Mouse (Mus musculus): ENCODE data around the gene Lss. TPM values are rescaled to one million over a fixed set of nuclear protein-coding genes. Genes with fewer than 3 reads are reported as not detected.
A peak's percentile ranks its signal among the peaks of the same experiment; 100 is the strongest.

Lss gene
- polyA plus RNA-seq, 1 experiment from 2014 or later, result 5.3 TPM

- no peaks in the 10 kb centered on the region for H3K9me3 ChIP-seq (ENCODE audit: control insufficient read depth, low read length)
Measured at GRCm38 (mm10) chr10:76561972-76562371, 30.6 kb downstream of the Lss start, which contains the start of gene Spatc1l. Gene Spatc1l, plus strand, starts transcription at chr10:76562272.

GRCm38 (mm10) chr10:76569996-76570685 is 38.8 kb downstream of the Lss start:
- Histone ChIP-seq H3K36me3 (ENCODE audit: control insufficient read depth, insufficient read depth, low read length) (no peaks in the 10 kb centered on the region), H3K27me3 (ENCODE audit: control insufficient read depth, insufficient read depth, low read length) (no peaks in the 10 kb centered on the region), H3K4me1 (ENCODE audit: control insufficient read depth in 2 of 2, insufficient read depth in 2 of 2, low read length in 2 of 2) (peaks cover 0 to 2% of the 10 kb centered on the region in 2 experiments; a peak in 1 of 4 replicates), H3K27ac (replicated peaks in 1 of 2; ENCODE audit: control insufficient read depth in 1 of 2, insufficient read depth in 1 of 2, low read depth in 2 of 2, low read length in 2 of 2) (no peak overlapping the region), H3K4me2 (ENCODE audit: low read length) (no peak overlapping the region), H3K9me3 (ENCODE audit: control insufficient read depth, low read length) (no peaks in the 10 kb centered on the region), H3K9ac (ENCODE audit: low read length) (no peak overlapping the region), H3K4me3 (ENCODE audit: control insufficient read depth in 1 of 2, insufficient read depth in 1 of 2, low read depth in 1 of 2, low read length in 2 of 2) (no peak overlapping the region)
- no peak for ATAC-seq (ENCODE audit: insufficient number of reproducible peaks, insufficient read depth, low FRiP score, low read depth)
- WGBS, result 94% methylated on average over 22 of the region's 22 CpGs

More at GRCm38 (mm10) chr10:76561972-76562371, 30.6 kb downstream of the Lss start, which contains the start of gene Spatc1l:
- no peaks in the 10 kb centered on the region for H3K4me1 ChIP-seq (ENCODE audit: control insufficient read depth in 2 of 2, insufficient read depth in 2 of 2, low read length in 2 of 2)
- H3K9ac ChIP-seq (ENCODE audit: low read length), result no peak within 1 kb of the TSS
- H3K36me3 ChIP-seq (ENCODE audit: control insufficient read depth, insufficient read depth, low read length), result no peaks in the 10 kb centered on the region
- no peak within 1 kb of the TSS for H3K4me2 ChIP-seq (ENCODE audit: low read length)
- H3K4me3 ChIP-seq (ENCODE audit: control insufficient read depth in 1 of 2, insufficient read depth in 1 of 2, low read depth in 1 of 2, low read length in 2 of 2), result no peak within 1 kb of the TSS
- H3K27me3 ChIP-seq (ENCODE audit: control insufficient read depth, insufficient read depth, low read length), result no peaks in the 10 kb centered on the region
- ATAC-seq (ENCODE audit: insufficient number of reproducible peaks, insufficient read depth, low FRiP score, low read depth), result no peak
- WGBS, result 81% methylated on average over 10 of the region's 10 CpGs
- no peak within 1 kb of the TSS for H3K27ac ChIP-seq (replicated peaks in 1 of 2; ENCODE audit: control insufficient read depth in 1 of 2, insufficient read depth in 1 of 2, low read depth in 2 of 2, low read length in 2 of 2)

- Histone ChIP-seq H3K9ac (ENCODE audit: low read length) (no peak overlapping the region), H3K4me3 (ENCODE audit: control insufficient read depth in 1 of 2, insufficient read depth in 1 of 2, low read depth in 1 of 2, low read length in 2 of 2) (no peak overlapping the region), H3K4me1 (ENCODE audit: control insufficient read depth in 2 of 2, insufficient read depth in 2 of 2, low read length in 2 of 2) (peaks cover 0 to 2% of the 10 kb centered on the region in 2 experiments; a peak in 1 of 4 replicates), H3K4me2 (ENCODE audit: low read length) (no peak overlapping the region), H3K27ac (replicated peaks in 1 of 2; ENCODE audit: control insufficient read depth in 1 of 2, insufficient read depth in 1 of 2, low read depth in 2 of 2, low read length in 2 of 2) (no peak overlapping the region), H3K9me3 (ENCODE audit: control insufficient read depth, low read length) (no peaks in the 10 kb centered on the region), H3K36me3 (ENCODE audit: control insufficient read depth, insufficient read depth, low read length) (no peaks in the 10 kb centered on the region), H3K27me3 (ENCODE audit: control insufficient read depth, insufficient read depth, low read length) (no peaks in the 10 kb centered on the region)
- 55% methylated on average over 2 of the region's 2 CpGs for WGBS
- no peak for ATAC-seq (ENCODE audit: insufficient number of reproducible peaks, insufficient read depth, low FRiP score, low read depth)
Measured at GRCm38 (mm10) chr10:76571070-76571469, 39.7 kb downstream of the Lss start.

- no peak for ATAC-seq (ENCODE audit: insufficient number of reproducible peaks, insufficient read depth, low FRiP score, low read depth)
- H3K4me3 ChIP-seq (ENCODE audit: control insufficient read depth in 1 of 2, insufficient read depth in 1 of 2, low read depth in 1 of 2, low read length in 2 of 2), result no peak overlapping the region
- WGBS, result 78% methylated on average over 3 of the region's 3 CpGs
- H3K4me2 ChIP-seq (ENCODE audit: low read length), result no peak overlapping the region
- H3K4me1 ChIP-seq (ENCODE audit: control insufficient read depth in 2 of 2, insufficient read depth in 2 of 2, low read length in 2 of 2), result peaks cover 0 to 2% of the 10 kb centered on the region in 2 experiments; a peak in 1 of 4 replicates
- H3K9ac ChIP-seq (ENCODE audit: low read length), result no peak overlapping the region
- no peaks in the 10 kb centered on the region for H3K36me3 ChIP-seq (ENCODE audit: control insufficient read depth, insufficient read depth, low read length)
- no peaks in the 10 kb centered on the region for H3K9me3 ChIP-seq (ENCODE audit: control insufficient read depth, low read length)
- no peak overlapping the region for H3K27ac ChIP-seq (replicated peaks in 1 of 2; ENCODE audit: control insufficient read depth in 1 of 2, insufficient read depth in 1 of 2, low read depth in 2 of 2, low read length in 2 of 2)
- H3K27me3 ChIP-seq (ENCODE audit: control insufficient read depth, insufficient read depth, low read length), result no peaks in the 10 kb centered on the region
Measured at GRCm38 (mm10) chr10:76572151-76572550, 40.8 kb downstream of the Lss start.

- no peaks in the 10 kb centered on the region for H3K4me1 ChIP-seq (ENCODE audit: control insufficient read depth in 2 of 2, insufficient read depth in 2 of 2, low read length in 2 of 2)
- ATAC-seq (ENCODE audit: insufficient number of reproducible peaks, insufficient read depth, low FRiP score, low read depth), result no peak
- H3K9me3 ChIP-seq (ENCODE audit: control insufficient read depth, low read length), result no peaks in the 10 kb centered on the region
- no peak within 1 kb of the TSS for H3K4me2 ChIP-seq (ENCODE audit: low read length)
- WGBS, result 83% methylated on average over 3 of the region's 3 CpGs
- H3K4me3 ChIP-seq (ENCODE audit: control insufficient read depth in 1 of 2, insufficient read depth in 1 of 2, low read depth in 1 of 2, low read length in 2 of 2), result no peak within 1 kb of the TSS
- H3K36me3 ChIP-seq (ENCODE audit: control insufficient read depth, insufficient read depth, low read length), result no peaks in the 10 kb centered on the region
- no peak within 1 kb of the TSS for H3K27ac ChIP-seq (replicated peaks in 1 of 2; ENCODE audit: control insufficient read depth in 1 of 2, insufficient read depth in 1 of 2, low read depth in 2 of 2, low read length in 2 of 2)
- no peaks in the 10 kb centered on the region for H3K27me3 ChIP-seq (ENCODE audit: control insufficient read depth, insufficient read depth, low read length)
- no peak within 1 kb of the TSS for H3K9ac ChIP-seq (ENCODE audit: low read length)
Measured at GRCm38 (mm10) chr10:76575374-76575773, 44.0 kb downstream of the Lss start, which contains the start of gene Ftcd. Gene Ftcd, plus strand, starts transcription at chr10:76575648.

- Histone ChIP-seq H3K9ac (ENCODE audit: low read length) (no peak overlapping the region), H3K27me3 (ENCODE audit: control insufficient read depth, insufficient read depth, low read length) (no peaks in the 10 kb centered on the region), H3K9me3 (ENCODE audit: control insufficient read depth, low read length) (no peaks in the 10 kb centered on the region), H3K27ac (replicated peaks in 1 of 2; ENCODE audit: control insufficient read depth in 1 of 2, insufficient read depth in 1 of 2, low read depth in 2 of 2, low read length in 2 of 2) (no peak overlapping the region), H3K36me3 (ENCODE audit: control insufficient read depth, insufficient read depth, low read length) (no peaks in the 10 kb centered on the region), H3K4me2 (ENCODE audit: low read length) (no peak overlapping the region), H3K4me1 (ENCODE audit: control insufficient read depth in 2 of 2, insufficient read depth in 2 of 2, low read length in 2 of 2) (no peaks in the 10 kb centered on the region), H3K4me3 (ENCODE audit: control insufficient read depth in 1 of 2, insufficient read depth in 1 of 2, low read depth in 1 of 2, low read length in 2 of 2) (no peak overlapping the region)
- WGBS, result 50% methylated on average over 7 of the region's 7 CpGs
- no peak for ATAC-seq (ENCODE audit: insufficient number of reproducible peaks, insufficient read depth, low FRiP score, low read depth)
Measured at GRCm38 (mm10) chr10:76576920-76577319, 45.5 kb downstream of the Lss start.

- H3K4me2 ChIP-seq (ENCODE audit: low read length), result peak overlapping the region; percentile 51
- ATAC-seq (ENCODE audit: insufficient number of reproducible peaks, insufficient read depth, low FRiP score, low read depth), result 0 out of 2 replicates have a peak, but pooled peaks have one; percentile 38
- H3K4me1 ChIP-seq (ENCODE audit: control insufficient read depth in 2 of 2, insufficient read depth in 2 of 2, low read length in 2 of 2), result peaks cover 23 to 25% of the 10 kb centered on the region in 2 experiments
- WGBS, result 12% methylated on average over 10 of the region's 10 CpGs
- no peaks in the 10 kb centered on the region for H3K9me3 ChIP-seq (ENCODE audit: control insufficient read depth, low read length)
- no peaks in the 10 kb centered on the region for H3K27me3 ChIP-seq (ENCODE audit: control insufficient read depth, insufficient read depth, low read length)
- H3K9ac ChIP-seq (ENCODE audit: low read length), result peak overlapping the region; percentile 42
- peak overlapping the region; percentile 57 to 69; a peak in 3 of 4 replicates for H3K27ac ChIP-seq (replicated peaks in 1 of 2; ENCODE audit: control insufficient read depth in 1 of 2, insufficient read depth in 1 of 2, low read depth in 2 of 2, low read length in 2 of 2)
- peak overlapping the region; percentile 12 to 28; a peak in 3 of 4 replicates for H3K4me3 ChIP-seq (ENCODE audit: control insufficient read depth in 1 of 2, insufficient read depth in 1 of 2, low read depth in 1 of 2, low read length in 2 of 2)
- H3K36me3 ChIP-seq (ENCODE audit: control insufficient read depth, insufficient read depth, low read length), result no peaks in the 10 kb centered on the region
Measured at GRCm38 (mm10) chr10:76584138-76584537, 52.8 kb downstream of the Lss start.
